Mouse (Mus musculus) CH12.LX (cell line): ENCODE data around the gene Fam20b. TPM values are rescaled to one million over a fixed set of nuclear protein-coding genes. Genes with fewer than 3 reads are reported as not detected.

ENCODE experiments used
- DNase-seq: peaks from one replicate; pipeline ENCODE4 v3.0.0-alpha.2; 2013; ENCODE audit errors: extremely low read depth
- H3K27ac ChIP-seq: 2 replicates; pipeline ENCODE4 v1.5.1; 2012; ENCODE audit warnings: low read depth, mild to moderate bottlenecking, control low read depth, moderate library complexity; ENCODE audit not compliant: insufficient read depth
- H3K27me3 ChIP-seq: replicated peaks from 2 replicates; pipeline ENCODE3; 2012; ENCODE audit warnings: inconsistent platforms
- H3K36me3 ChIP-seq, 2 experiments: replicated peaks in 1 of 2; 2 replicates each; pipeline versions ENCODE3 to v1.6.1; 2012; ENCODE audit warnings: inconsistent platforms in 1 of 2, low read length in 1 of 2, mild to moderate bottlenecking in 1 of 2, mixed read lengths in 1 of 2, moderate library complexity in 1 of 2; ENCODE audit not compliant: control insufficient read depth in 1 of 2, insufficient read depth in 1 of 2
- H3K4me1 ChIP-seq, 2 experiments: 2 replicates each; pipeline ENCODE4 v1.6.1; 2012; ENCODE audit warnings: inconsistent platforms in 1 of 2, moderate library complexity in 1 of 2; ENCODE audit not compliant: insufficient read depth in 2 of 2, control insufficient read depth in 1 of 2
- H3K4me2 ChIP-seq: 2 replicates; pipeline ENCODE4 v1.6.1; 2012; ENCODE audit warnings: low read depth, mild to moderate bottlenecking, control low read depth; ENCODE audit not compliant: poor library complexity, insufficient read depth, severe bottlenecking
- H3K4me3 ChIP-seq, 3 experiments: fragments of 150-350 bp in 1 of 3; sonication (generic) in 1 of 3; replicated peaks in 1 of 3; 2 replicates each; pipeline versions ENCODE3 to v1.5.1; 2011 to 2012; ENCODE audit warnings: low read depth in 2 of 3, low read length in 2 of 3, mild to moderate bottlenecking in 2 of 3, moderate library complexity in 2 of 3, control low read depth in 1 of 3, improper control_type of control experiment in 1 of 3, inconsistent platforms in 1 of 3, mixed read lengths in 1 of 3; ENCODE audit not compliant: poor library complexity in 1 of 3
- H3K79me2 ChIP-seq: replicated peaks from 2 replicates; pipeline ENCODE4 v1.6.1; 2012; ENCODE audit warnings: mild to moderate bottlenecking, moderate library complexity; ENCODE audit not compliant: control insufficient read depth, poor library complexity, insufficient read depth, severe bottlenecking; ENCODE audit errors: extremely low read depth
- H3K9ac ChIP-seq: 2 replicates; pipeline ENCODE4 v1.6.1; 2012; ENCODE audit warnings: low read depth, mild to moderate bottlenecking, control low read depth, moderate library complexity; ENCODE audit not compliant: insufficient read depth
- H3K9me3 ChIP-seq: replicated peaks from 2 replicates; pipeline ENCODE3; 2012; ENCODE audit warnings: low read length, inconsistent platforms, mixed read lengths
- BHLHE40 ChIP-seq: IDR thresholded peaks from 2 replicates; pipeline ENCODE4 v1.6.1; 2011; ENCODE audit warnings: mild to moderate bottlenecking, low read depth, low read length, improper control_type of control experiment
- CHD1 ChIP-seq: IDR thresholded peaks from 2 replicates; pipeline ENCODE4 v1.6.1; 2012; ENCODE audit warnings: low read depth, low read length, improper control_type of control experiment, inconsistent platforms
- E2F4 ChIP-seq: IDR thresholded peaks from 2 replicates; pipeline ENCODE4 v1.6.1; 2011; ENCODE audit warnings: low read depth, low read length, improper control_type of control experiment; ENCODE audit not compliant: insufficient replicate concordance
- ELF1 ChIP-seq: IDR thresholded peaks from 2 replicates; pipeline ENCODE4 v1.6.1; 2014; ENCODE audit warnings: low read depth, mild to moderate bottlenecking, inconsistent platforms, low read length, improper control_type of control experiment
- EP300 ChIP-seq: IDR thresholded peaks from 2 replicates; pipeline ENCODE4 v1.6.1; 2011; ENCODE audit warnings: low read length, improper control_type of control experiment
- ETS1 ChIP-seq: conservative IDR thresholded peaks from 2 replicates; pipeline ENCODE4 v1.6.1; 2012; ENCODE audit warnings: low read depth, mild to moderate bottlenecking, inconsistent platforms, low read length, improper control_type of control experiment, moderate library complexity
- GABPA ChIP-seq: IDR thresholded peaks from 2 replicates; pipeline ENCODE4 v1.6.1; 2012; ENCODE audit warnings: low read depth, low read length, improper control_type of control experiment, inconsistent platforms; ENCODE audit not compliant: insufficient replicate concordance
- IRF4 ChIP-seq: IDR thresholded peaks from 2 replicates; pipeline ENCODE4 v1.6.1; 2014; ENCODE audit warnings: low read depth, mild to moderate bottlenecking, inconsistent platforms, low read length, improper control_type of control experiment
- MAX ChIP-seq: IDR thresholded peaks from 2 replicates; pipeline ENCODE4 v1.6.1; 2011; ENCODE audit warnings: low read length, improper control_type of control experiment
- MAZ ChIP-seq: IDR thresholded peaks from 2 replicates; pipeline ENCODE4 v1.6.1; 2012; ENCODE audit warnings: low read depth, mild to moderate bottlenecking, inconsistent platforms, low read length, improper control_type of control experiment, moderate library complexity
- MEF2A ChIP-seq: IDR thresholded peaks from 2 replicates; pipeline ENCODE4 v1.6.1; 2014; ENCODE audit warnings: low read depth, mild to moderate bottlenecking, inconsistent platforms, low read length, improper control_type of control experiment, borderline replicate concordance
- MXI1 ChIP-seq: IDR thresholded peaks from 2 replicates; pipeline ENCODE4 v1.6.1; 2011; ENCODE audit warnings: mild to moderate bottlenecking, low read depth, low read length, improper control_type of control experiment
- MYC ChIP-seq: IDR thresholded peaks from 2 replicates; pipeline ENCODE4 v1.6.1; 2011; ENCODE audit warnings: low read depth, mild to moderate bottlenecking, improper control_type of control experiment, low read length
- NELFE ChIP-seq: IDR thresholded peaks from 2 replicates; pipeline ENCODE4 v1.6.1; 2011; ENCODE audit warnings: low read depth, low read length, improper control_type of control experiment
- POLR2AphosphoS2 ChIP-seq: IDR thresholded peaks from 2 replicates; pipeline ENCODE4 v1.6.1; 2011; ENCODE audit warnings: low read depth, low read length, improper control_type of control experiment
- RAD21 ChIP-seq: IDR thresholded peaks from 2 replicates; pipeline ENCODE4 v1.6.1; 2011; ENCODE audit warnings: low read depth, mild to moderate bottlenecking, low read length, improper control_type of control experiment, moderate library complexity
- SIN3A ChIP-seq: IDR thresholded peaks from 2 replicates; pipeline ENCODE4 v1.6.1; 2012; ENCODE audit warnings: low read length, improper control_type of control experiment, inconsistent platforms
- TCF12 ChIP-seq: IDR thresholded peaks from 2 replicates; pipeline ENCODE4 v1.6.1; 2014; ENCODE audit warnings: low read depth, mild to moderate bottlenecking, inconsistent platforms, low read length, improper control_type of control experiment
- UBTF ChIP-seq: IDR thresholded peaks from 2 replicates; pipeline ENCODE4 v1.6.1; 2012; ENCODE audit warnings: low read depth, mild to moderate bottlenecking, inconsistent platforms, low read length, improper control_type of control experiment, moderate library complexity
- USF2 ChIP-seq: conservative IDR thresholded peaks from 2 replicates; pipeline ENCODE4 v1.6.1; 2011; ENCODE audit warnings: low read depth, low read length, improper control_type of control experiment
- ZC3H11A ChIP-seq: IDR thresholded peaks from 2 replicates; pipeline ENCODE4 v1.6.1; 2012; ENCODE audit warnings: low read depth, mild to moderate bottlenecking, inconsistent platforms, low read length, improper control_type of control experiment
- ZMIZ1 ChIP-seq: IDR thresholded peaks from 2 replicates; pipeline ENCODE4 v1.6.1; 2012; ENCODE audit warnings: low read depth, mild to moderate bottlenecking, inconsistent platforms, low read length, improper control_type of control experiment
- ZNF384 ChIP-seq: IDR thresholded peaks from 2 replicates; pipeline ENCODE4 v1.6.1; 2012; ENCODE audit warnings: low read depth, low read length, improper control_type of control experiment, inconsistent platforms
- dilution Hi-C: fragments of 300-500 bp; cut with MboI; formaldehyde crosslinking; loops from 2 replicates; pipeline ENCODE4 v1.14.3; 2020; ENCODE audit warnings: low sequenced_read_pairs; ENCODE audit not compliant: extremely low pct_unique_long_range_greater_than_20kb, extremely low pct_ligation_motif_present
- in situ Hi-C: fragments of 300-500 bp; cut with MboI; formaldehyde crosslinking; loops from 3 replicates; pipeline ENCODE4 v1.14.3; 2019; ENCODE audit warnings: low sequenced_read_pairs, low pct_ligation_motif_present, low pct_unique_long_range_greater_than_20kb, mixed read lengths
- polyA plus RNA-seq: library from polyadenylated mRNA; unstranded; fragments of >175 nt; gene quantifications from 2 replicates; pipeline ENCODE4 v1.2.1, GENCODE M21; 2012; ENCODE audit warnings: low read depth; ENCODE audit not compliant: insufficient read length
- total RNA-seq, 2 experiments: library from RNA; depleted of rRNA; stranded (reverse); fragments of 300-350 nt in 1 of 2; fragments of >200 nt in 1 of 2; gene quantifications; 2 replicates each; pipeline ENCODE4 v1.2.3; 2012 to 2014

Gene Fam20b
- total and polyA plus RNA-seq, 3 experiments: 21.2 to 26.5 (median 22.3) TPM

DNA sequence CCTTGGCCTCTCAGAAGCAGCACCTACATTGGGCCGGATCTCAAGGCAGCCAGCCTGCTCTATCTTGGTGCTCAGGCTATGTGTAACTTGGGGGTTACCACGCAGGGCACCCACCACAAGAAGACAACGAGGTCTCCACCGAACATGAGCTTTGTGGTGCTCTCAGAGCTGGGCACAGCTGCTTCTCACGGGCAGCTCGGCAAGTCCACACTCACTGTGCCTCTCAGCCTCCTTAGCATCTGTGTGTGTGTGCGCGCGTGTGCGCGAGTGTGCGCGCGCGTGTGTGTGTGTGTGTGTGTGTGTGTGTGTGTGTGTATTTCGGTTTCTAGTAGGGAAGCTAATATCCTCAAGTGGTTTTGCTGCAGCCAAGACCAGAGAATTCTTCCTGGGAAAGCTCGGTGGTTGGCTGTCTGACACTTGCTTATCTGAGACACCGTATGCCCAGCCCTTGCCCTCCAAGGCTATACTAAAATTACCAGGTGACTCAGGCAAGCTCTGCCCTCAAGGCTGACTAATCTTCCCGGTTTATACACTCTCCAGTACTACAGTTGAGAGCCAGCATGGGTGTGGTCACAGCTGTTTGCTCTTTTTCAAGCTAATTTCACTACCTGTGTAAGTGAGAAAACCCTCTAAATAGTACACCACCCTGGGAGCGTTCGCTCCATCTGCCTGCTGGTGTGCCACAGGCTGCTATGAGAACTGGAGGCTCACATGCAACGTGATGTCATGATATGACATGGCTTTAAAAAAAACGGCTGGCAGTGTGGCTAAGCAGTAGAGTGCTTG lies 51.6 kb downstream of the Fam20b start:
- TF ChIP-seq MEF2A (peak; percentile 76), ETS1 (peak; percentile 94), TCF12 (0 out of 2 replicates have a peak, but pooled peaks have one; percentile 24), GABPA (no peak), NELFE (no peak), ZC3H11A (no peak), CHD1 (no peak), EP300 (peak; percentile 27; the same call in 1 of the 2 replicates), ZMIZ1 (no peak), BHLHE40 (peak; percentile 83), IRF4 (peak; percentile 16; the same call in 1 of the 2 replicates), UBTF (no peak), E2F4 (no peak), MAZ (no peak), MXI1 (0 out of 2 replicates have a peak, but pooled peaks have one; percentile 21), ZNF384 (peak; percentile 77), SIN3A (no peak), ELF1 (no peak)
- Histone ChIP-seq H3K79me2 (peaks cover 3% of the 10 kb centered on the region), H3K27me3 (no peaks in the 10 kb centered on the region), H3K27ac (peak overlapping the region; percentile 58), H3K4me3 (peak overlapping the region in 1 of 3 experiments; percentile 24), H3K9me3 (no peaks in the 10 kb centered on the region), H3K4me2 (no peak overlapping the region), H3K36me3 (peaks cover 41 to 85% of the 10 kb centered on the region in 2 experiments), H3K4me1 (peaks cover 20 to 82% of the 10 kb centered on the region in 2 experiments), H3K9ac (no peak overlapping the region)
- in situ Hi-C loops: no loop called here
- peak; percentile 69 for DNase-seq
- dilution Hi-C loops: no loop called here

DNA sequence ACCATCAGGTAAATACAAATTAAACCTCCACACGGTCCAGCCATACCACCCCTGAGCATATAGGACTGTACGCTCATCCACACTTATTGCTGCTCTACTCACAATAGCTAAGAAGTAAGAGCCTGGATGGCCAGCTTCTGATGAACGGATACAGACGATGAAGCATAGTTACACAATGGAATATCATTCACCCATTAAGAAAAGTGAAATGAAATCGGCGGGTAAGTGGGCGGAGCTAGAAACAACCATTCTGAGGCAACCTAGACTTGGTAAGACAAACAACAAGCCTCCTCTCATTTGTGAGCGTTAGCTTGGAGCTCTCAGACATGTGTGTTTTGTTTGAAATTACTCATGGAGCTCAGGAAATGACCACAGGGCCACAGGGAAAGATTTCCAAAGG lies 53.1 kb downstream of the Fam20b start:
- H3K27me3 ChIP-seq: no peaks in the 10 kb centered on the region
- H3K27ac ChIP-seq: no peak overlapping the region
- H3K9me3 ChIP-seq: no peaks in the 10 kb centered on the region
- no peak for TF ChIP-seq TCF12
- TF ChIP-seq MAX: no peak
- no peak for TF ChIP-seq MYC
- TF ChIP-seq USF2: no peak
- no peak for TF ChIP-seq POLR2AphosphoS2
- no peak for TF ChIP-seq MXI1
- no peak for TF ChIP-seq SIN3A
- TF ChIP-seq RAD21: no peak
- no peak for TF ChIP-seq ETS1
- DNase-seq: no peak
- H3K9ac ChIP-seq: no peak overlapping the region
- no peak overlapping the region for H3K4me3 ChIP-seq
- peaks cover 24 to 85% of the 10 kb centered on the region in 2 experiments for H3K4me1 ChIP-seq
- peaks cover 37 to 82% of the 10 kb centered on the region in 2 experiments for H3K36me3 ChIP-seq
- in situ Hi-C loops (no loop called here), dilution Hi-C loops (no loop called here)
- peaks cover 2% of the 10 kb centered on the region; the same call in 1 of the 2 replicates for H3K79me2 ChIP-seq
- no peak overlapping the region for H3K4me2 ChIP-seq
